Mouse (Mus musculus) C2C12 (cell line): ENCODE measurements around the gene Prkcz.

Source experiments
- CEBPB ChIP-seq: IDR thresholded peaks from one replicate; pipeline ENCODE4 v1.6.1; 2011; ENCODE audit warnings: low read depth, mild to moderate bottlenecking, control low read depth, moderate library complexity
- CTCF ChIP-seq: IDR thresholded peaks from one replicate; pipeline ENCODE4 v1.5.1; 2011; ENCODE audit not compliant: control insufficient read depth, insufficient read depth, insufficient read length
- FOSL1 ChIP-seq: IDR thresholded peaks from one replicate; pipeline ENCODE4 v1.8.0; 2011; ENCODE audit warnings: mild to moderate bottlenecking, low read length; ENCODE audit not compliant: poor library complexity, insufficient read depth, severe bottlenecking
- MAX ChIP-seq: IDR thresholded peaks from one replicate; pipeline ENCODE4 v1.6.1; 2011; ENCODE audit warnings: mild to moderate bottlenecking, control low read depth
- MYOD1 ChIP-seq: IDR thresholded peaks from one replicate; pipeline ENCODE4 v1.6.1; 2011; ENCODE audit warnings: low read depth; ENCODE audit not compliant: control insufficient read depth, insufficient read length
- MYOG ChIP-seq: IDR thresholded peaks from one replicate; pipeline ENCODE4 v1.6.1; 2011; ENCODE audit not compliant: control insufficient read depth, insufficient read length; ENCODE audit errors: extremely low read depth
- USF1 ChIP-seq: IDR thresholded peaks from one replicate; pipeline ENCODE4 v1.6.1; 2011; ENCODE audit warnings: low read depth, mild to moderate bottlenecking, control low read depth, moderate library complexity

DNA sequence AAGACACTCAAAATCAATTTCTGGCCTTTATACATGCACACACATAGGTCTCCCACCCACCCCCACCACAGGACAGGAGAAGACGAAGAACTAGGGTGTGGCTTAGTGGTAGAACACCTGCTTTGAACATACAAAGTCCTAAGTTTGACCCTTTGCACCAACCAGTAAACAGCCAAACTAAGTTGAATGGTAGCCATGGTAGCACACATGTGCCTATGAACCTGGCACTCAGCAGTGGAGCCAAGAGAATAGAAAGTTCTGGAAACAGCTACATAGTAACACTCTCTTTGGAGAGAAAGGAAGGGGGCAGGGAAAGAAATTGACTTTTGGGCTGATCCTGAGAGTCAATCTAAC is 80.4 kb downstream of the Prkcz start:
- TF ChIP-seq MAX (no peak), CTCF (no peak), FOSL1 (no peak), MYOG (no peak), USF1 (no peak), CEBPB (no peak), MYOD1 (no peak)
